Mouse (Mus musculus): ENCODE data around the gene Selenok. TPM values are rescaled to one million over a fixed set of nuclear protein-coding genes. Genes with fewer than 3 reads are reported as not detected.

Selenok gene
- polyA plus RNA-seq, 1 experiment, result 214 TPM

GRCm38 (mm10) chr14:30011886-30012560 lies 43.9 kb downstream of the Selenok start:
- no peak overlapping the region for H3K27ac ChIP-seq (ENCODE audit: insufficient read depth, low read depth, low read length)
- TF ChIP-seq POLR2A (IDR thresholded peaks at IDR 0.05; ENCODE audit: borderline replicate concordance, low read depth, low read length), result no peak
- TF ChIP-seq CTCF (IDR thresholded peaks at IDR 0.05; ENCODE audit: low read depth, low read length), result no peak
- H3K4me1 ChIP-seq (ENCODE audit: control insufficient read depth, insufficient read depth, low read length), result peaks cover 5% of the 10 kb centered on the region
- H3K4me3 ChIP-seq (ENCODE audit: insufficient read depth, low read length), result no peak overlapping the region

GRCm38 (mm10) chr14:30014487-30014886 lies 46.4 kb downstream of the Selenok start:
- H3K4me3 ChIP-seq (ENCODE audit: insufficient read depth, low read length), result no peak overlapping the region
- TF ChIP-seq POLR2A (IDR thresholded peaks at IDR 0.05; ENCODE audit: borderline replicate concordance, low read depth, low read length), result no peak
- H3K27ac ChIP-seq (ENCODE audit: insufficient read depth, low read depth, low read length), result no peak overlapping the region
- H3K4me1 ChIP-seq (ENCODE audit: control insufficient read depth, insufficient read depth, low read length), result peaks cover 5% of the 10 kb centered on the region

DNA sequence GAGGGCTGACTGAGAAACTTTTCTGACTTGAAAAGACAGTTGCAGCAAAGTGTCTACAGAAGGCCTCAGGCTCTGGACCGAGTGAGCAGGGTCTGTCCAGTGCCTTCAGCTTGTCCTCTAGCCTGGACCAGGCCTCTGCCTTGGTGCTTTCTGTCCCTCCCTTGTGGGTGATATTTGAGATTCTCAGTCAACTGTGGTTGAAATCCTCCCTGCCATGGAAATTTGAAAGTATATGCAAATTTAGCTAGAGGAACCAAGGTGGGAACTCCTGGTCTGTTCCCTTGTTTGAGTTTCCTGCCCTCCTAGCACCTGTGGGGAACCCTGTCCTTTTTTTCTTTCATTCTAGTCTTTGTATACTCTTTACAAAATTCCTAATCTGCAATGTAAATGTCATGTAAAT lies 46.9 kb downstream of the Selenok start:
- TF ChIP-seq CTCF (IDR thresholded peaks at IDR 0.05; ENCODE audit: low read depth, low read length), result no peak
- no peak for TF ChIP-seq POLR2A (IDR thresholded peaks at IDR 0.05; ENCODE audit: borderline replicate concordance, low read depth, low read length)
- Histone ChIP-seq H3K27ac (ENCODE audit: insufficient read depth, low read depth, low read length) (no peak overlapping the region), H3K4me3 (ENCODE audit: insufficient read depth, low read length) (no peak overlapping the region), H3K4me1 (ENCODE audit: control insufficient read depth, insufficient read depth, low read length) (peaks cover 5% of the 10 kb centered on the region)

DNA sequence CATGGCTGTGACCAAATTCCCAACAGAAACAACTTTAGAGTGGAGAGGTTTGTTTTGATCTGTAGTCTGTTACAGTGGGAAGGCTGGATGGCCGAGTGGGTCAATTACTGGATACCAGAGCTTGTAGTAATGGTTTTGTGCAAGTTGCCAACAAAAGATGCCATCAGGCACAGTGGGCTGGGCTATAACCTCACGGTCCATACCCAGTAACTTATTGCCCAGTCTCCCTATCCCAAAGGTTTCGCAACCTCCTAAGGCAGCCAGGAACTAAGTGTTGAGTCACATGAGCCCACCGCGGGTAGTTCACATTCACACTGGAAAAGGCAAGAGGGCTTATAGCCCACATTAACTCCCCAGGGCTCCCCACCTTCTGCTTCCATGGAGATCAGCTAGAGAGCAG lies 48.6 kb downstream of the Selenok start:
- TF ChIP-seq CTCF (IDR thresholded peaks at IDR 0.05; ENCODE audit: low read depth, low read length) (no peak), POLR2A (IDR thresholded peaks at IDR 0.05; ENCODE audit: borderline replicate concordance, low read depth, low read length) (no peak)
- Histone ChIP-seq H3K4me3 (ENCODE audit: insufficient read depth, low read length) (no peak overlapping the region), H3K27ac (ENCODE audit: insufficient read depth, low read depth, low read length) (no peak overlapping the region), H3K4me1 (ENCODE audit: control insufficient read depth, insufficient read depth, low read length) (peaks cover 5% of the 10 kb centered on the region)

GRCm38 (mm10) chr14:30017794-30018462 lies 49.8 kb downstream of the Selenok start:
- H3K4me1 ChIP-seq (ENCODE audit: control insufficient read depth, insufficient read depth, low read length), result peaks cover 5% of the 10 kb centered on the region
- no peak overlapping the region for H3K4me3 ChIP-seq (ENCODE audit: insufficient read depth, low read length)
- no peak for TF ChIP-seq CTCF (IDR thresholded peaks at IDR 0.05; ENCODE audit: low read depth, low read length)
- TF ChIP-seq POLR2A (IDR thresholded peaks at IDR 0.05; ENCODE audit: borderline replicate concordance, low read depth, low read length), result no peak
- no peak overlapping the region for H3K27ac ChIP-seq (ENCODE audit: insufficient read depth, low read depth, low read length)

- Histone ChIP-seq H3K4me3 (ENCODE audit: insufficient read depth, low read length) (no peak overlapping the region), H3K27ac (ENCODE audit: insufficient read depth, low read depth, low read length) (no peak overlapping the region), H3K4me1 (ENCODE audit: control insufficient read depth, insufficient read depth, low read length) (peaks cover 5% of the 10 kb centered on the region)
- TF ChIP-seq CTCF (IDR thresholded peaks at IDR 0.05; ENCODE audit: low read depth, low read length) (no peak), POLR2A (IDR thresholded peaks at IDR 0.05; ENCODE audit: borderline replicate concordance, low read depth, low read length) (no peak)
These were observed 50.3 kb downstream of the Selenok start for GRCm38 (mm10) chr14:30018463-30018801.

DNA sequence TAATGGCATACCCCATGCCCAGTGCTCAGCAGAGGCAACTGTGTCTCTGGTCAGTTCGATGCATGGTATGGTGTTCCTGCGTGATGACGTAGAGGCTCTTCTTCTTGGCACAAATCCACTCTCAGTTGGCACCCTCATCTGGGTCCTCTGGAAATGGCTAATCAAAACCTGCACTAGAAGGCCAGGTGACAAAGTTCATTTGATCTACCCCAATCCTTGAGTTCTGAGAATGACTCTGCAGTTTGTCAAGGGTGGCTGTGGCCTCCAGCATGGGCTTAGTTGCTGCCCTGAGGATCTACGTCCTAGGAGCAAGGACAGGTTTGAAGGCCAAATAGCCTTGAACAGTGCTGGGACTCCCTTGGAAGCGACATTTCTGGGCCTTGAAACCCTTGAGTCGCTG lies 50.7 kb downstream of the Selenok start:
- TF ChIP-seq POLR2A (IDR thresholded peaks at IDR 0.05; ENCODE audit: borderline replicate concordance, low read depth, low read length) (no peak), CTCF (IDR thresholded peaks at IDR 0.05; ENCODE audit: low read depth, low read length) (no peak)
- H3K4me1 ChIP-seq (ENCODE audit: control insufficient read depth, insufficient read depth, low read length), result peaks cover 5% of the 10 kb centered on the region
- H3K27ac ChIP-seq (ENCODE audit: insufficient read depth, low read depth, low read length), result no peak overlapping the region
- no peak overlapping the region for H3K4me3 ChIP-seq (ENCODE audit: insufficient read depth, low read length)

GRCm38 (mm10) chr14:30019375-30019774 lies 51.3 kb downstream of the Selenok start:
- no peak overlapping the region for H3K27ac ChIP-seq (ENCODE audit: insufficient read depth, low read depth, low read length)
- H3K4me3 ChIP-seq (ENCODE audit: insufficient read depth, low read length), result no peak overlapping the region
- TF ChIP-seq POLR2A (IDR thresholded peaks at IDR 0.05; ENCODE audit: borderline replicate concordance, low read depth, low read length) (no peak), CTCF (IDR thresholded peaks at IDR 0.05; ENCODE audit: low read depth, low read length) (no peak)
- peaks cover 9% of the 10 kb centered on the region for H3K4me1 ChIP-seq (ENCODE audit: control insufficient read depth, insufficient read depth, low read length)

DNA sequence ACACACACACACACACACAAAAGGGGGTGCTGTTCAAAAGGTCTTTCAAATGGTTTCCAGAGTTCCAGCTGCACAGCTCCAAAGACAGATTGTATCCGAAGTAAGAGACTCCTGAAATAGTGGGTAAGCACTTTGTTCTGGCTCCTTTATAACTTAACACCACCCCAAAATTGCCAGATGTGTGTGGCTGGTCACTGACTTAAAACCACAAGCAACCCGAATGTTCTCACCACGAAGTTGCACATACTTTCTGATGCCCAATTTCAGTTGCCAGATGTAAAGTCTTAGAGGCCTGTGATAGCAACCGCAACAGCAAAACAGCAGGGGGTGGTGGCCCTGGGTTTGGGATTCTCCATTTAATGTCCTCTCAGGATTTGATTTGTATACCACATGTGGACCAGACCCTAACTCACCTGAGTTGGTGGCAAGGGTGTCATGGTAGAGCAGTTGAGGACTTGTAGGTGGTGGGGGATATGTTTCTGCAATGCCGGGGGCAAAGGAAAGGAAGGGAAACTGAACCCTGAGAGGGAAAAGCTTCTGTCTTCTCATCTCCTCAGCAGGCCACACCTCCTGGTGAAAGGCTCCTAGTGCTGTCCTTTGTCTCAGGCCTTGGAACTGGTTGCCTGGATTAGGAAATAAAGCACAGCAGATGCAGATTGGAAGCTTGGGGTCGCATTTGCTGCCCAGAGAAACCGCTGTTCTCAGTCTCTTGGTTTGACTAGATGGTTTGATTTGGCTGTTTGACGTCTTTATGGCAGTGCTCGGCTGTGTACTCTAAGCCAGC lies 51.9 kb downstream of the Selenok start:
- no peak overlapping the region for H3K27ac ChIP-seq (ENCODE audit: insufficient read depth, low read depth, low read length)
- peaks cover 11% of the 10 kb centered on the region for H3K4me1 ChIP-seq (ENCODE audit: control insufficient read depth, insufficient read depth, low read length)
- no peak overlapping the region for H3K4me3 ChIP-seq (ENCODE audit: insufficient read depth, low read length)
- TF ChIP-seq POLR2A (IDR thresholded peaks at IDR 0.05; ENCODE audit: borderline replicate concordance, low read depth, low read length) (no peak), CTCF (IDR thresholded peaks at IDR 0.05; ENCODE audit: low read depth, low read length) (no peak)

DNA sequence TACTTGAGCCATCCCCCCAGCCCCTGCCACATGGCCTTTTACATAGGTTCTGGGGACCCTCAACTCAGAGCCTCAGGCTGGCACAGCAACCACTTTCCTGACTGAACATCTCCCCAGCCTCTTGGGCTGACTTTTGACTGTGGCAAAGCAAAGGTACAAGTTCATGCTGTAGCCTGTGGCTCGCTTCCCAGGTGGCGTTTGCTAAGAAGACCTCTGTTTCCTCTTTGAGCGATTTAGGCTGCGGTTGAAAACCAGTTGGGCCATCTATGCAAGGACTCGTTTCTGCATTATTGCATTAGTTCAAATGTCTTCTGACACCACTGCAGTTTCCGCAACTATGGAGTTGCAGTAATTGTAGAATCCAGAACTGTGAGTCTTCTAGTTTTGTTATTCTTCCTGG lies 54.4 kb downstream of the Selenok start:
- peaks cover 10% of the 10 kb centered on the region; the same call in 1 of the 2 replicates for H3K4me1 ChIP-seq (ENCODE audit: control insufficient read depth, insufficient read depth, low read length)
- TF ChIP-seq CTCF (IDR thresholded peaks at IDR 0.05; ENCODE audit: low read depth, low read length), result no peak
- no peak for TF ChIP-seq POLR2A (IDR thresholded peaks at IDR 0.05; ENCODE audit: borderline replicate concordance, low read depth, low read length)
- H3K4me3 ChIP-seq (ENCODE audit: insufficient read depth, low read length), result no peak overlapping the region
- H3K27ac ChIP-seq (ENCODE audit: insufficient read depth, low read depth, low read length), result no peak overlapping the region

Data from bone marrow macrophage, adult 2 months (primary cell).